Mouse (Mus musculus): ENCODE measurements around the gene Prkag2. TPM values are rescaled to one million over a fixed set of nuclear protein-coding genes. Genes with fewer than 3 reads are reported as not detected.

Gene Prkag2
- polyA plus RNA-seq, 1 experiment from 2014 or later, result 97.6 TPM

DNA sequence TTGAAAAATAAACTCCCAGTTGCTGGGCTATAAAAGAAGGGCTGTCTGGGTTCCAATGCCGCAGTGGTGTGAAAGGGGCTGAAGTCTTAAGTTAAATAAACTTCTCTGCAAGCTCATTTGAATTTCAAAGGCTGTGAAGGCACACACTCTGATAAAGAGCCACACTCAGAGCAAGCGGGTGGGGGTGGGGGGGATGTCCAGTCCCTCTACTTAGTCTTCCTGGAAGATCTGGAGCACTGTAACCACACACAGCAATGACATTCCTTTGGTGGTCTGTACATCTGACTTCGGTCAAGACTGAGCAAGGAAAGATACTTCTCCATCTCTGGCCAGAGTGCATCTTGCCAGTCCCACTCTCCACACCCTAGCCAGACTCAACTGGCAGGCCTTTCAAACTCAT, 91.5 kb downstream of the Prkag2 start:
- H3K9ac ChIP-seq (replicated peaks; ENCODE audit: low read length), result no peak overlapping the region
- H3K4me3 ChIP-seq (replicated peaks; ENCODE audit: low read depth, low read length), result no peak overlapping the region
- H3K9me3 ChIP-seq (ENCODE audit: control insufficient read depth, low read length), result no peaks in the 10 kb centered on the region
- no peaks in the 10 kb centered on the region for H3K36me3 ChIP-seq (ENCODE audit: control insufficient read depth, insufficient read depth, low read length)
- H3K4me2 ChIP-seq (ENCODE audit: low read length), result no peak overlapping the region
- H3K27ac ChIP-seq (replicated peaks; ENCODE audit: low read depth, low read length), result no peak overlapping the region
- no peaks in the 10 kb centered on the region for H3K27me3 ChIP-seq (ENCODE audit: control insufficient read depth, insufficient read depth, low read length)
- no peak for DNase-seq
- 37% methylated on average over 3 of the region's 3 CpGs for WGBS
- ATAC-seq (ENCODE audit: low FRiP score, low TSS enrichment), result no peak
- H3K4me1 ChIP-seq (ENCODE audit: control insufficient read depth, insufficient read depth, low read length), result 0 out of 2 replicates have a peak, but pooled peaks cover 6% of the 10 kb centered on the region

DNA sequence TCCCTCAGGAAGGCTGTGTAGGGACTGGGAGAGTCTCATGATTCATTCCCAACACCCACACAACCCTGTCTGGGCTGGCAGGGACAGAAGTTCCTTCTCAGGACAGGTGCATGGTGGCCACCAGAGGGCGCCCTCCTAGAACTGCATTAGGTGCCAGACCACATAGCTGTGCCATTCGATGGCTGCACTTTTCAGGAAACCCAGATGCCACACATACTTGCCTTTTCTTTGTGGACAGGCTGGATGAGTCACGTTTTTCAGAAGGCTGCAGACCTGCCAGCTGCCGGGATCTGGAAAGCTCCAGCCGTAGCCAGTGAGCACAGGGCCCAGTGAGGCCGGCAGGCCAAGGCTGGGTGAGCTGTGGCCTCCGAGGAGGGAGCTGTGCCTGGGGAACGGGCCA, 93.6 kb downstream of the Prkag2 start:
- ATAC-seq (ENCODE audit: low FRiP score, low TSS enrichment) (no peak), DNase-seq (peak; percentile 86)
- WGBS, result 45% methylated on average over 8 of the region's 8 CpGs
- no peaks in the 10 kb centered on the region for H3K27me3 ChIP-seq (ENCODE audit: control insufficient read depth, insufficient read depth, low read length)
- H3K9ac ChIP-seq (replicated peaks; ENCODE audit: low read length), result no peak overlapping the region
- H3K36me3 ChIP-seq (ENCODE audit: control insufficient read depth, insufficient read depth, low read length), result no peaks in the 10 kb centered on the region
- H3K9me3 ChIP-seq (ENCODE audit: control insufficient read depth, low read length), result no peaks in the 10 kb centered on the region
- H3K4me2 ChIP-seq (ENCODE audit: low read length), result no peak overlapping the region
- H3K27ac ChIP-seq (replicated peaks; ENCODE audit: low read depth, low read length), result no peak overlapping the region
- no peak overlapping the region for H3K4me3 ChIP-seq (replicated peaks; ENCODE audit: low read depth, low read length)
- H3K4me1 ChIP-seq (ENCODE audit: control insufficient read depth, insufficient read depth, low read length), result 0 out of 2 replicates have a peak, but pooled peaks cover 6% of the 10 kb centered on the region

GRCm38 (mm10) chr5:25005532-25006129, 94.8 kb downstream of the Prkag2 start:
- H3K27me3 ChIP-seq (ENCODE audit: control insufficient read depth, insufficient read depth, low read length), result no peaks in the 10 kb centered on the region
- H3K4me2 ChIP-seq (ENCODE audit: low read length), result no peak overlapping the region
- 37% methylated on average over 6 of the region's 6 CpGs for WGBS
- DNase-seq (no peak), ATAC-seq (ENCODE audit: low FRiP score, low TSS enrichment) (no peak)
- H3K9me3 ChIP-seq (ENCODE audit: control insufficient read depth, low read length), result no peaks in the 10 kb centered on the region
- no peak overlapping the region for H3K27ac ChIP-seq (replicated peaks; ENCODE audit: low read depth, low read length)
- H3K36me3 ChIP-seq (ENCODE audit: control insufficient read depth, insufficient read depth, low read length), result no peaks in the 10 kb centered on the region
- no peak overlapping the region for H3K9ac ChIP-seq (replicated peaks; ENCODE audit: low read length)
- H3K4me3 ChIP-seq (replicated peaks; ENCODE audit: low read depth, low read length), result no peak overlapping the region
- H3K4me1 ChIP-seq (ENCODE audit: control insufficient read depth, insufficient read depth, low read length), result 0 out of 2 replicates have a peak, but pooled peaks cover 2% of the 10 kb centered on the region

DNA sequence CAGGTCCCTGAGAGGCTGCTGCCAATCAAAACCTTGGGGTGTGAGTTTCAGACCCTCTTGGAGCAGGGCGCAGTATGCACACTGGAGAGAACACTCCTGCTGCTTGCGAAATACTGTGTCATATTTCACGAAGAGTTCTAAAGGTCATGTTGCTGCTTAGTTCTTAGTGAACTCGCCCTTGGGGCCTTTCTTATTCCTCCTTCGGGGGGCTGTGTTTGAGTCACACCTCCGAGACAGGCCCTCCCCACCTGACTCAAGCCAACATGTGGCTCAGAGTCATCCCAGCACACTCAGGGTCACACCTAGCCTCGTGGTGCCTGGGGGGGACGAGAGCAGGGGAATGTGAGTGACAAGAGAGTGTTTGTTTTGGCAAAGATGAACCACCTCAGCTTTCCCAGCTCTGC, 99.0 kb downstream of the Prkag2 start:
- no peaks in the 10 kb centered on the region for H3K27me3 ChIP-seq (ENCODE audit: control insufficient read depth, insufficient read depth, low read length)
- WGBS, result 71% methylated on average over 8 of the region's 8 CpGs
- no peaks in the 10 kb centered on the region for H3K36me3 ChIP-seq (ENCODE audit: control insufficient read depth, insufficient read depth, low read length)
- ATAC-seq (ENCODE audit: low FRiP score, low TSS enrichment) (no peak), DNase-seq (no peak)
- no peak overlapping the region for H3K27ac ChIP-seq (replicated peaks; ENCODE audit: low read depth, low read length)
- H3K4me2 ChIP-seq (ENCODE audit: low read length), result no peak overlapping the region
- no peak overlapping the region for H3K9ac ChIP-seq (replicated peaks; ENCODE audit: low read length)
- H3K9me3 ChIP-seq (ENCODE audit: control insufficient read depth, low read length), result no peaks in the 10 kb centered on the region
- no peaks in the 10 kb centered on the region for H3K4me1 ChIP-seq (ENCODE audit: control insufficient read depth, insufficient read depth, low read length)
- H3K4me3 ChIP-seq (replicated peaks; ENCODE audit: low read depth, low read length), result no peak overlapping the region

GRCm38 (mm10) chr5:24999351-24999750, 101.1 kb downstream of the Prkag2 start:
- Histone ChIP-seq H3K9me3 (ENCODE audit: control insufficient read depth, low read length) (no peaks in the 10 kb centered on the region), H3K27me3 (ENCODE audit: control insufficient read depth, insufficient read depth, low read length) (no peaks in the 10 kb centered on the region), H3K4me3 (replicated peaks; ENCODE audit: low read depth, low read length) (no peak overlapping the region), H3K4me1 (ENCODE audit: control insufficient read depth, insufficient read depth, low read length) (no peaks in the 10 kb centered on the region), H3K27ac (replicated peaks; ENCODE audit: low read depth, low read length) (no peak overlapping the region), H3K4me2 (ENCODE audit: low read length) (no peak overlapping the region), H3K9ac (replicated peaks; ENCODE audit: low read length) (no peak overlapping the region), H3K36me3 (ENCODE audit: control insufficient read depth, insufficient read depth, low read length) (no peaks in the 10 kb centered on the region)
- no peak for DNase-seq
- ATAC-seq (ENCODE audit: low FRiP score, low TSS enrichment), result no peak
- 78% methylated on average over 4 of the region's 4 CpGs for WGBS

GRCm38 (mm10) chr5:24995576-24996100, 104.8 kb downstream of the Prkag2 start:
- H3K36me3 ChIP-seq (ENCODE audit: control insufficient read depth, insufficient read depth, low read length), result no peaks in the 10 kb centered on the region
- H3K9ac ChIP-seq (replicated peaks; ENCODE audit: low read length), result no peak overlapping the region
- no peak for ATAC-seq (ENCODE audit: low FRiP score, low TSS enrichment)
- peak; percentile 53 for DNase-seq
- H3K27me3 ChIP-seq (ENCODE audit: control insufficient read depth, insufficient read depth, low read length), result no peaks in the 10 kb centered on the region
- H3K4me2 ChIP-seq (ENCODE audit: low read length), result peak overlapping the region; percentile 10; the same call in 1 of the 2 replicates
- no peaks in the 10 kb centered on the region for H3K9me3 ChIP-seq (ENCODE audit: control insufficient read depth, low read length)
- H3K4me3 ChIP-seq (replicated peaks; ENCODE audit: low read depth, low read length), result no peak overlapping the region
- WGBS, result 75% methylated on average over 13 of the region's 13 CpGs
- no peak overlapping the region for H3K27ac ChIP-seq (replicated peaks; ENCODE audit: low read depth, low read length)
- H3K4me1 ChIP-seq (ENCODE audit: control insufficient read depth, insufficient read depth, low read length), result no peaks in the 10 kb centered on the region

- Histone ChIP-seq H3K9me3 (ENCODE audit: control insufficient read depth, low read length) (no peaks in the 10 kb centered on the region), H3K4me2 (ENCODE audit: low read length) (no peak overlapping the region), H3K36me3 (ENCODE audit: control insufficient read depth, insufficient read depth, low read length) (no peaks in the 10 kb centered on the region), H3K27ac (replicated peaks; ENCODE audit: low read depth, low read length) (no peak overlapping the region), H3K4me1 (ENCODE audit: control insufficient read depth, insufficient read depth, low read length) (no peaks in the 10 kb centered on the region), H3K9ac (replicated peaks; ENCODE audit: low read length) (no peak overlapping the region), H3K4me3 (replicated peaks; ENCODE audit: low read depth, low read length) (no peak overlapping the region), H3K27me3 (ENCODE audit: control insufficient read depth, insufficient read depth, low read length) (no peaks in the 10 kb centered on the region)
- 71% methylated on average over 3 of the region's 3 CpGs for WGBS
- DNase-seq (no peak), ATAC-seq (ENCODE audit: low FRiP score, low TSS enrichment) (no peak)
These were observed 107.3 kb downstream of the Prkag2 start for GRCm38 (mm10) chr5:24993190-24993589.

DNA sequence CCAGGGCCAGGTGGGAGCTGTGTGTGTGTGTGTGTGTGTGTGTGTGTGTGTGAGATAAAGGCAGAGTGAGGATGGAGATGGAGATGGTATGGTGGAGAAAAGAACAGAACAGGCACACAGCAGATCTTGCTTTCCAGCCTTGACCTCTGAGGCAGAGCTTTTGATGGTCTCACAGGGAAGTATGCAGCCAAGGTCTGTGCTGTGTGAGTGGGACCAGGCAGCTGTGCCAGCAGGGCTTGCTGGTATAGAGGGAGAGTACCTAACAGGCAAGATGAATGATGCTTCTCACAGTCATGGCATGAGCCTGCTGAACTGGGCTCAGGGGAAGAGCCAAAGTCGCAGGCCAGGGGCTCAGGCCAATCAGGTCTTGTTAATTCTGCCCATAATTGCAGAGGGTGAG, 108.9 kb downstream of the Prkag2 start:
- Histone ChIP-seq H3K4me3 (replicated peaks; ENCODE audit: low read depth, low read length) (no peak overlapping the region), H3K4me1 (ENCODE audit: control insufficient read depth, insufficient read depth, low read length) (peaks cover 6% of the 10 kb centered on the region), H3K9me3 (ENCODE audit: control insufficient read depth, low read length) (no peaks in the 10 kb centered on the region), H3K36me3 (ENCODE audit: control insufficient read depth, insufficient read depth, low read length) (no peaks in the 10 kb centered on the region), H3K4me2 (ENCODE audit: low read length) (no peak overlapping the region), H3K9ac (replicated peaks; ENCODE audit: low read length) (no peak overlapping the region), H3K27me3 (ENCODE audit: control insufficient read depth, insufficient read depth, low read length) (no peaks in the 10 kb centered on the region), H3K27ac (replicated peaks; ENCODE audit: low read depth, low read length) (no peak overlapping the region)
- 75% methylated on average over 1 of the region's 1 CpGs for WGBS
- ATAC-seq (ENCODE audit: low FRiP score, low TSS enrichment) (no peak), DNase-seq (no peak)

DNA sequence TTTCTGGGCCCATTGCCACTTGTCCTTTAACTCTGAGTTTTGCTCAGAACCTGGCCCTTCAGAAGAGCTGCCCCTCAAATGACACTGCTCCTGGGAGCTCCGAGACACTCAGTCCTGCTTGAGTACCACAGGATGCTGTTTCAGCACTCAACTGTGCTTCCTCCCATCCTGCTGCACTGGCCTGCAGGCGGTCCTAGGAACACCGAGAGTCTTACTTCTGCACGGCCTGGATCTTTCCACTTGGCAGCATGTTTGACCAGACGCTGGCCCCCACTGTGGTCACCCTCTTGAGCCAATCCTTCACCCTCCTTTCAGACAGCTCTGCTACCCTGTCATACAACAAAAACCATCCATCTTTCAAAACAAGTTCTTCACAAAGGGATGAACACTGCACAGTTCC, 110.0 kb downstream of the Prkag2 start:
- ATAC-seq (ENCODE audit: low FRiP score, low TSS enrichment) (no peak), DNase-seq (no peak)
- Histone ChIP-seq H3K4me2 (ENCODE audit: low read length) (no peak overlapping the region), H3K4me1 (ENCODE audit: control insufficient read depth, insufficient read depth, low read length) (peaks cover 15% of the 10 kb centered on the region), H3K4me3 (replicated peaks; ENCODE audit: low read depth, low read length) (no peak overlapping the region), H3K9ac (replicated peaks; ENCODE audit: low read length) (no peak overlapping the region), H3K9me3 (ENCODE audit: control insufficient read depth, low read length) (no peaks in the 10 kb centered on the region), H3K27ac (replicated peaks; ENCODE audit: low read depth, low read length) (no peak overlapping the region), H3K27me3 (ENCODE audit: control insufficient read depth, insufficient read depth, low read length) (no peaks in the 10 kb centered on the region), H3K36me3 (ENCODE audit: control insufficient read depth, insufficient read depth, low read length) (no peaks in the 10 kb centered on the region)
- 73% methylated on average over 5 of the region's 5 CpGs for WGBS

All from midbrain, embryonic 14.5 days (tissue).